Mouse (Mus musculus): ENCODE results near the gene Dennd1b.

GRCm38 (mm10) chr1:139192635-139193034 lies 229.4 kb downstream of the Dennd1b start:
- TF ChIP-seq POLR2A (IDR thresholded peaks at IDR 0.05; ENCODE audit: borderline replicate concordance, insufficient read depth, low read length): no peak
- no peak for TF ChIP-seq CTCF (IDR thresholded peaks at IDR 0.05; ENCODE audit: borderline replicate concordance, insufficient read depth, low read depth, low read length)
